Mouse (Mus musculus) gastrocnemius, adult 2 months (tissue): ENCODE measurements at regions not wholly inside any gene's neighbourhood (a gene's known extent, or its start where the extent isn't known, plus 50 kb on each side); places are given as distances from the start of the nearest gene placed in this dataset.

ENCODE experiments used
- DNase-seq: peaks from one replicate; pipeline ENCODE4 v3.0.0; 2022
- H3K27ac ChIP-seq: fragments of 200-600 bp; 2 replicates; pipeline ENCODE4 v1.8.1; 2022; ENCODE audit warnings: mild to moderate bottlenecking
- H3K4me3 ChIP-seq: fragments of 200-600 bp; 2 replicates; pipeline ENCODE4 v1.8.1; 2022; ENCODE audit warnings: mild to moderate bottlenecking, moderate library complexity
- CTCF ChIP-seq: fragments of 200-600 bp; IDR thresholded peaks from 2 replicates; pipeline ENCODE4 v1.8.1; 2022; ENCODE audit warnings: antibody characterized with exemption, mild to moderate bottlenecking, moderate library complexity
- intact Hi-C: fragments of 180-260 bp; cut with DNase I; formaldehyde crosslinking; loops from one replicate; pipeline ENCODE4 v1.15.1; 2025

- DNase-seq: no peak
- no peak for TF ChIP-seq CTCF
- H3K27ac ChIP-seq: no peak overlapping the region
- H3K4me3 ChIP-seq: no peak overlapping the region
- intact Hi-C loops: no loop called here
Measured at GRCm38 (mm10) chrX:140164859-140165258, 102.2 kb downstream of the Pih1h3b start.

GRCm38 (mm10) chrX:140165966-140166365 lies 103.3 kb downstream of the Pih1h3b start:
- Histone ChIP-seq H3K4me3 (no peak overlapping the region), H3K27ac (no peak overlapping the region)
- TF ChIP-seq CTCF: no peak
- intact Hi-C loops: no loop called here
- DNase-seq: peak; percentile 11

GRCm38 (mm10) chrX:140179850-140180249 lies 117.2 kb downstream of the Pih1h3b start:
- intact Hi-C loops: no loop called here
- no peak for DNase-seq
- no peak overlapping the region for H3K4me3 ChIP-seq
- TF ChIP-seq CTCF: no peak
- no peak overlapping the region for H3K27ac ChIP-seq

- intact Hi-C loops: no loop called here
- no peak for DNase-seq
- H3K4me3 ChIP-seq: no peak overlapping the region
- peak; percentile 52 for TF ChIP-seq CTCF
- H3K27ac ChIP-seq: no peak overlapping the region
Measured at GRCm38 (mm10) chrX:140183003-140183402, 120.3 kb downstream of the Pih1h3b start.

GRCm38 (mm10) chrX:140203676-140204075 lies 138.4 kb upstream of the Frmpd3 start:
- TF ChIP-seq CTCF: no peak
- no peak overlapping the region for H3K27ac ChIP-seq
- no peak overlapping the region for H3K4me3 ChIP-seq
- intact Hi-C loops: no loop called here
- no peak for DNase-seq

GRCm38 (mm10) chrX:140208791-140209190 lies 133.3 kb upstream of the Frmpd3 start:
- no peak for DNase-seq
- TF ChIP-seq CTCF: no peak
- Histone ChIP-seq H3K4me3 (no peak overlapping the region), H3K27ac (no peak overlapping the region)
- intact Hi-C loops: no loop called here

- TF ChIP-seq CTCF: no peak
- no peak for DNase-seq
- H3K27ac ChIP-seq: no peak overlapping the region
- H3K4me3 ChIP-seq: no peak overlapping the region
- intact Hi-C loops: no loop called here
Measured at GRCm38 (mm10) chrX:140212644-140213361, 129.3 kb upstream of the Frmpd3 start.

GRCm38 (mm10) chrX:140214198-140214849 lies 127.7 kb upstream of the Frmpd3 start:
- TF ChIP-seq CTCF: no peak
- Histone ChIP-seq H3K4me3 (no peak overlapping the region), H3K27ac (no peak overlapping the region)
- intact Hi-C loops: no loop called here
- no peak for DNase-seq

GRCm38 (mm10) chrX:140255790-140256189 lies 86.3 kb upstream of the Frmpd3 start:
- H3K27ac ChIP-seq: no peak overlapping the region
- DNase-seq: no peak
- H3K4me3 ChIP-seq: no peak overlapping the region
- intact Hi-C loops: no loop called here
- TF ChIP-seq CTCF: peak; percentile 18; the same call in 1 of the 2 replicates

- Histone ChIP-seq H3K4me3 (no peak overlapping the region), H3K27ac (no peak overlapping the region)
- intact Hi-C loops: no loop called here
- DNase-seq: no peak
- no peak for TF ChIP-seq CTCF
Measured at GRCm38 (mm10) chrX:140269742-140270457, 72.2 kb upstream of the Frmpd3 start.

GRCm38 (mm10) chrX:140277327-140277947 lies 64.6 kb upstream of the Frmpd3 start:
- no peak overlapping the region for H3K27ac ChIP-seq
- no peak for TF ChIP-seq CTCF
- DNase-seq: peak; percentile 30
- peak overlapping the region; percentile 64 for H3K4me3 ChIP-seq
- intact Hi-C loops: no loop called here

GRCm38 (mm10) chrX:140277978-140278729 lies 63.9 kb upstream of the Frmpd3 start:
- no peak for DNase-seq
- intact Hi-C loops: no loop called here
- TF ChIP-seq CTCF: no peak
- H3K27ac ChIP-seq: no peak overlapping the region
- H3K4me3 ChIP-seq: peak overlapping the region; percentile 64
